Mouse (Mus musculus) spleen, adult 2 months (tissue): ENCODE data around the gene Rffl.
A peak's percentile ranks its signal among the peaks of the same experiment; 100 is the strongest.

Experiments
- CTCF ChIP-seq: fragments of 200-500 bp; IDR thresholded peaks from 2 replicates; pipeline ENCODE4 v1.5.1; 2011; ENCODE audit warnings: mild to moderate bottlenecking, inconsistent platforms; ENCODE audit not compliant: insufficient read depth, insufficient read length, insufficient replicate concordance; ENCODE audit errors: extremely low read depth
- POLR2A ChIP-seq: fragments of 200-500 bp; IDR thresholded peaks from 2 replicates; pipeline ENCODE4 v1.6.1; 2011; ENCODE audit warnings: low read depth, low read length, inconsistent platforms

GRCm38 (mm10) chr11:82914711-82915352, 43.8 kb upstream of the Rffl start:
- TF ChIP-seq POLR2A (no peak), CTCF (peak; percentile 99)
